ENCODE assay signal across 14 mouse cellular contexts in genomic region chr9:49622928-49623676, GRCm38 (mm10).
A peak's percentile ranks its signal among the peaks of the same experiment; 100 is the strongest.
DNase-seq lines count a peak whose midpoint lies in the region; ATAC-seq and TF ChIP-seq lines count a peak whose summit lies in the region.
"Had no signal": no experiment of that assay in that cellular context is flagged by ENCODE, and none has a peak within 500 bp of the region (broad histone marks: within the 10 kb centered on the region; RNA-seq: fewer than 3 reads in every experiment).

No protein-coding gene starts in this region.

- no peaks in the 10 kb centered on the region for H3K27me3 ChIP-seq in cerebellum, adult 2 months (ENCODE audit: control insufficient read depth, insufficient read depth, low read length)
- no peaks in the 10 kb centered on the region for H3K27me3 ChIP-seq in hindbrain, embryonic 12.5 days
- no peaks in the 10 kb centered on the region for H3K27me3 ChIP-seq in hindbrain, embryonic 11.5 days (ENCODE audit: control insufficient read depth, insufficient read depth, low read length)
- H3K27me3 ChIP-seq in myocyte (ENCODE audit: control insufficient read depth, insufficient read depth, insufficient read length): no peaks in the 10 kb centered on the region
- H3K27me3 ChIP-seq: embryonic facial prominence, embryonic 13.5 days had no signal

- H3K79me2 ChIP-seq in myocyte (ENCODE audit: control insufficient read depth, insufficient read depth): peaks cover 76% of the 10 kb centered on the region

- H3ac ChIP-seq in myocyte (ENCODE audit: control insufficient read depth, insufficient read length): no peak overlapping the region

- no peak overlapping the region for H3K9ac ChIP-seq in hindbrain, embryonic 12.5 days
- no peak overlapping the region for H3K9ac ChIP-seq in hindbrain, embryonic 11.5 days (ENCODE audit: low read depth, low read length)
- H3K9ac ChIP-seq: embryonic facial prominence, embryonic 13.5 days; liver, embryonic 14.5 days had no signal

- TF ChIP-seq CTCF in cerebellum, adult 2 months (IDR thresholded peaks at IDR 0.05; ENCODE audit: borderline replicate concordance, insufficient read depth, low read depth, low read length): no peak
- no peak for TF ChIP-seq CTCF in brain, embryonic 14.5 days (IDR thresholded peaks at IDR 0.05; ENCODE audit: borderline replicate concordance, extremely low read depth, insufficient read depth, insufficient read length)

- H3K4me3 ChIP-seq in cerebellum, adult 2 months (replicated peaks; ENCODE audit: insufficient read depth, low read depth, low read length): no peak overlapping the region
- no peak overlapping the region for H3K4me3 ChIP-seq in hindbrain, embryonic 12.5 days
- H3K4me3 ChIP-seq in hindbrain, embryonic 11.5 days (ENCODE audit: low read depth, low read length): no peak overlapping the region
- no peak overlapping the region for H3K4me3 ChIP-seq in myocyte
- H3K4me3 ChIP-seq: embryonic facial prominence, embryonic 13.5 days had no signal

- peak overlapping the region; percentile 44; the same call in 1 of the 2 replicates for H3K27ac ChIP-seq in cerebellum, adult 2 months (ENCODE audit: insufficient read depth, low read length)
- H3K27ac ChIP-seq in hindbrain, embryonic 12.5 days: peak overlapping the region; percentile 81
- no peak overlapping the region for H3K27ac ChIP-seq in hindbrain, embryonic 11.5 days (ENCODE audit: low read depth, low read length)
- H3K27ac ChIP-seq: embryonic facial prominence, embryonic 13.5 days; liver, embryonic 14.5 days had no signal

- 42% methylated on average over 9 of the region's 9 CpGs for whole genome bisulfite sequencing in cerebellum, adult 2 months
- 66% methylated on average over 9 of the region's 9 CpGs for WGBS in hindbrain, embryonic 12.5 days
- 68% methylated on average over 9 of the region's 9 CpGs for WGBS in hindbrain, embryonic 11.5 days

- H3K4me1 ChIP-seq in cerebellum, adult 2 months (ENCODE audit: control insufficient read depth, insufficient read depth, low read length): peaks cover 28% of the 10 kb centered on the region
- H3K4me1 ChIP-seq in hindbrain, embryonic 12.5 days: peaks cover 29% of the 10 kb centered on the region
- 0 out of 2 replicates have a peak, but pooled peaks cover 2% of the 10 kb centered on the region for H3K4me1 ChIP-seq in hindbrain, embryonic 11.5 days (replicated peaks; ENCODE audit: control insufficient read depth, insufficient read depth, low read length)

- no peak overlapping the region for H3K4me2 ChIP-seq in hindbrain, embryonic 12.5 days (replicated peaks)
- H3K4me2 ChIP-seq in hindbrain, embryonic 11.5 days (replicated peaks; ENCODE audit: low read depth, low read length): no peak overlapping the region
- no peak overlapping the region for H3K4me2 ChIP-seq in myocyte (ENCODE audit: low read depth)
- H3K4me2 ChIP-seq: embryonic facial prominence, embryonic 13.5 days had no signal

- H3K9me3 ChIP-seq in hindbrain, embryonic 12.5 days (replicated peaks): no peaks in the 10 kb centered on the region
- no peaks in the 10 kb centered on the region for H3K9me3 ChIP-seq in hindbrain, embryonic 11.5 days (ENCODE audit: control insufficient read depth, low read length)
- H3K9me3 ChIP-seq: embryonic facial prominence, embryonic 13.5 days had no signal

- ATAC-seq in hindbrain, embryonic 12.5 days (ENCODE audit: low FRiP score): no peak
- no peak for ATAC-seq in hindbrain, embryonic 11.5 days (ENCODE audit: low FRiP score)
- no peak for ATAC-seq in erythroid progenitor cell, adult 5-6 weeks (replicated peaks; ENCODE audit: low FRiP score, poor library complexity, severe bottlenecking)

- peak in 1 of 2 experiments; percentile 32 for DNase-seq in cerebellum, adult 2 months
- no peak for DNase-seq in cerebellum, postnatal 14 days
- no peak for DNase-seq in hindbrain, embryonic 11.5 days (ENCODE audit: low spot score)
- peak; percentile 75 for DNase-seq in brain, embryonic 14.5 days (ENCODE audit: low read depth)
- DNase-seq in testis, postnatal 14 days (ENCODE audit: low spot score): no peak
- DNase-seq: cerebellum, adult 9-11 months; heart, adult 18-20 months; kidney, postnatal 10 days; lung, postnatal 14 days had no signal

- H3K36me3 ChIP-seq in hindbrain, embryonic 12.5 days: no peaks in the 10 kb centered on the region
- no peaks in the 10 kb centered on the region for H3K36me3 ChIP-seq in hindbrain, embryonic 11.5 days (ENCODE audit: control insufficient read depth, insufficient read depth, low read length)
- H3K36me3 ChIP-seq in myocyte (ENCODE audit: control insufficient read depth, insufficient read depth): peaks cover 12% of the 10 kb centered on the region
- H3K36me3 ChIP-seq: embryonic facial prominence, embryonic 13.5 days had no signal

- no peak for TF ChIP-seq POLR2A in cerebellum, adult 2 months (IDR thresholded peaks at IDR 0.05; ENCODE audit: borderline replicate concordance, insufficient read depth, low read length)
- no peak for TF ChIP-seq POLR2A in brain, embryonic 14.5 days (IDR thresholded peaks at IDR 0.05; ENCODE audit: borderline replicate concordance, extremely low read depth, insufficient read depth, insufficient read length, poor library complexity, severe bottlenecking)
- TF ChIP-seq POLR2A in myocyte (IDR thresholded peaks at IDR 0.05; ENCODE audit: insufficient read length, low read depth): peak; percentile 13

TF ChIP-seq in myocyte, 11 proteins besides CTCF, POLR2A, EP300 and RAD21:
- TF ChIP-seq TCF12 (IDR thresholded peaks at IDR 0.05; ENCODE audit: insufficient read depth, poor library complexity, severe bottlenecking): no peak
- TF ChIP-seq CEBPB (IDR thresholded peaks at IDR 0.05; ENCODE audit: insufficient read depth, poor library complexity, severe bottlenecking): no peak
- no peak for TF ChIP-seq SRF (IDR thresholded peaks at IDR 0.05; ENCODE audit: control insufficient read depth, insufficient read length, low read depth)
- no peak for TF ChIP-seq MAX (IDR thresholded peaks at IDR 0.05; ENCODE audit: low read depth)
- no peak for TF ChIP-seq MYOD1 (IDR thresholded peaks at IDR 0.05; ENCODE audit: control insufficient read depth in 1 of 3, insufficient read length in 2 of 3, low read depth in 2 of 3)
- TF ChIP-seq USF1 (IDR thresholded peaks at IDR 0.05; ENCODE audit: low read depth): no peak
- no peak for TF ChIP-seq MYOG (IDR thresholded peaks at IDR 0.05; ENCODE audit: control insufficient read depth in 1 of 3, insufficient read depth in 1 of 3, insufficient read length in 2 of 3, low read depth in 2 of 3)
- no peak for TF ChIP-seq REST (IDR thresholded peaks at IDR 0.05; ENCODE audit: insufficient read depth, insufficient read length)
- no peak for TF ChIP-seq E2F4 (IDR thresholded peaks at IDR 0.05; ENCODE audit: insufficient read depth)
TF ChIP-seq in myocyte: peak in this region for 0.
